Mouse (Mus musculus): ENCODE data around the gene Cd79a.

The Cd79a gene

GRCm38 (mm10) chr7:24918763-24919323, 21.7 kb downstream of the Cd79a start:
- no peak for DNase-seq (ENCODE audit: inconsistent ontology term)

GRCm38 (mm10) chr7:24919728-24920127, 22.5 kb downstream of the Cd79a start:
- DNase-seq (ENCODE audit: inconsistent ontology term): no peak

DNA sequence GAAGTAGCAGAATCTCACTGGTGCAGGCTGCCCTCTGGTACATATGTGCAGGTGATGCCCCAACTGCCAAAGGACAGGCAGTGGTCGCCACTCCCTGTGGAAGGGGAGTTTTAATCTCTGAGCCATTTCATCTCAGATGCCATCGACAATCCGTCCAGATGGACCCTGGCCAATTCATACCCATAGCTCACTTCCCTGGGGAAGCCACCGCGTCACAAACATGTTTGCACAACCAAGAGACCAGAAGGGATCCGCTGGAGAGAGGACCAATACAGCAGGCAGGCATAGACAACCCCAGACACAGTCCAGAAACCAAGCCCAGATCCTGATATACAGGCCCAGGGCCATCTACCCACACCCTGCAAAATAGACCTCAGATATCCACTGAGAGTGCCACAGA, 33.3 kb downstream of the Cd79a start:
- DNase-seq (ENCODE audit: inconsistent ontology term): no peak

- DNase-seq (ENCODE audit: inconsistent ontology term): no peak
Observed at GRCm38 (mm10) chr7:24931651-24932050, 34.5 kb downstream of the Cd79a start.

DNA sequence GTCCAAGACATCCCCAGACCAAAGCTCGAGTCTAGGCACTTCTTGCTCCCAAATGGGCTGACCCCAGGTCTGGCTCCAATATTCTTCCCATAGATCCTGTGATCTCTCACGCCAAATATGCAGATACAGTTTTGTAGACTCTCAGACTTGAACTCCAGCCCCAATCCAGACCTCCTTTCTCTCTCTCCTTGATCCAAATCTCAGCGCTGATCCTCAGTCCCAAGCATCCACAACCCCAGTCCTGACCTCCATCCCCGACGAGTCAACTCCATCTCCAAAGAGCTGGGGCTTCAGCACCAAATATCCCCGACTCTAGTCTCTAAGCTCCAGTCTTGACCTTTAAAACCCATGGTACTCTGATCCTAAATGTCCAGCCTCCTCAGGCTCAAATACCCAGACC, 46.5 kb downstream of the Cd79a start:
- DNase-seq (ENCODE audit: inconsistent ontology term): no peak

- DNase-seq (ENCODE audit: inconsistent ontology term): no peak
Observed at GRCm38 (mm10) chr7:24944257-24944950, 47.2 kb downstream of the Cd79a start, which contains the start of gene Gm4881. Gene Gm4881 (minus strand): TSS chr7:24944494.

DNA sequence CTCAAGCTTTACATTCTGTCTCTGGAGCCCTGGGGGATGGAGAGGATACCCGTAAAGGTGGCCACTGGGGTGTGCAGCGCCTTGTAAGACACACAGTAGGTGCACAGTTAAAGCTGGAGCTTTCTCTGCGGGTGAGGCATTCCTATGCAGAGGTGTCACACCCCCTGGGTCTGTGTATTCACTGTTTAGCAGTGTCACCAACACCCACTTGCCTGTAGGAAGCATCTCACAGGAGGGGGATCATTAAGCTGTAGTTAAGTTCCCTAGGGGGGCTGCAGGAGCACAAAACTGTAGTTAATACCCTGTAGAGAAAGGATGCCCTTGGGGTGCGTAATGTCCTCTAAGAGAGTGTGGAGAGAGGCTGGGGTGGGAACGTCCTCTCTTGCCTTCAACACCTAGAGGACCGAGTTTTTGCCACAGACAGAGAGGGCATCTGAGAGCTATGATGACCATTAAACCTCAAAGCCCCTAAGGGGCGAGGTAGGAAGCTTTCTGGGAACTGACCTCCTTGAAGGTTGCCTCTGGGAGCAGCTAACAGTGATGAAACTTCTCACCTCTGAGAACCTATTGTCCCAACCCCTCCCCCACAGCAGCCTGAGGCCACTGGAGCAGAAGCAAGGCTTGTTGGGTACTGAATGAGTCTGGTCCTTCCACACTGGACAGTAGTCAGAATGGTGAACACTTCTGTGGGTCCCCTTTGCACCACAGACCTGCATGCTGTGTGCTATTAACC, 50.3 kb downstream of the Cd79a start:
- DNase-seq (ENCODE audit: inconsistent ontology term): no peak

DNA sequence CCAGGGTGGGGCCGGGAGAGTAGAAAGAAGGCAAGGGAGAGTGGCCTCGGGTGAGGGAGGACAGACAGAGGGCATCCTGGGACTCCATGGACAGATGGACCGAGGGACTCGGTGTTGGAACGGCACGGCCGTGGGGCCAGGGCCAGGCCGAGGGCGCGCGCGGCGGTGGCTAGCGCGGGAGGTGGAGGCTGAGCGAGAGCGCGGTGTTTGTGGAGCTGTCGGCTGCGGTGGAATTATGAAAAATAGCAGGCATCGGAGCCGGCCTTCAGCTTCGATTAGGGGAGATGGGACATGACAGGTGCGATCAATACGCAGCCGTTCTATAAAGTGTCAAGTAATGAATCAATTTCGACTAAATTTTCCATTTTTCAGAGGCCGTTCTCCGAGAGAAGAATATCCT, 51.6 kb downstream of the Cd79a start:
- DNase-seq (ENCODE audit: inconsistent ontology term): no peak

DNA sequence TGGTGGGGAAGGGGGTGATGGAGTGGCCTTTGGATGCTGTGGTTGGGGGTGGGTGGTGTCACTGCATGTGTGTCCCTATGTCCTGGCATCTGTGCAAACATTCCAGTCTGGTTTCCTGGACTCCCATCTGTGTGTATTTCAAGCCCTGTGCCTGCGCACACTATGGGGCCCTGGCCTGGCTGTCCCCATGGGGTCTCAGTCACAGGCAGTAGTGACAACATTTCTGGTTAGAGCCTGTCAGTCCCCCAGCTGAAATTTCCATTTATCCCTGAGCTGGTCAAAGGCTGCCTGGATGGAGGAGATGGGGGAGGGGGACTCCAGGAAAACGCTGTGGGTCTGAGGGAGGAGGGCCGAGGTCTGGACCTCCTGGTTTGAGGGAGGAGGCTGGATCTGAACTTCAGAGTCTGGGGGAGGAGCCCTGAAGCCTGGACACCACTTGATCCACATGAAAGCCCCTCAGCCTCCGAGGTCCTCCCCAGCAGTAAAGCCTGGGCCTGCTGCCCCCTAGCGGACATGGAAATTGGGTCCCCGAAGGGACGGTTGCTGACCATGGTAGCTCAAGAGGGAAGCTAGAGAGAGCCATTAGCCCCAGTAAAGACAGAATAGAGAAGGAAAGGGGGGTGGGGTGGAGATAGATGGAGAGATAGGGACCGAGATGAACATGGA, 52.9 kb downstream of the Cd79a start:
- peak; percentile 62 for DNase-seq (ENCODE audit: inconsistent ontology term)
